Mouse (Mus musculus): ENCODE data around the gene Gm2022.
"Not testable (repeated sequence)": the region's sequence is repeated elsewhere in the genome, so short reads cannot be mapped to it uniquely, and the experiment has no call there.

Gene Gm2022

DNA sequence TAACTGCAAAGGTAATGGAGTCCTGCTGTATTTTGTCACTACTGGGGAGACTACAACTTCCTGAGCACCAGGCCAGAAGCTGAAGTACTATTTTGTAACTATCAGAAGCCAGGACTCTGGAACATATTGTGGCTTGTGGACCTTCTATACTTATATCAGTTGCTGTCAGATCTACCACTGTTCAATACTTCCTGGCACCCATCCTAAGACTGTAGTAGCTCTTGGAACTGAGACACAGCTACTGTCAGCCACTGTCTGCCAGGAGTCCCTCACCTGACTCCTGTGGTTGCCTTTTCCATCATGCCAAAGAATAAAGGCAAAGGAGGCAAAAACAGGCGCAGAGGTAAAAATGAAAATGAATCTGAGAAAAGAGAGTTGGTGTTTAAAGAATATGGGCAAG, at the start of gene Gm2022:
Gm2022 (plus strand) TSS at position 301 of the 400 bp plus-strand sequence.
- not testable (repeated sequence) for DNase-seq

DNA sequence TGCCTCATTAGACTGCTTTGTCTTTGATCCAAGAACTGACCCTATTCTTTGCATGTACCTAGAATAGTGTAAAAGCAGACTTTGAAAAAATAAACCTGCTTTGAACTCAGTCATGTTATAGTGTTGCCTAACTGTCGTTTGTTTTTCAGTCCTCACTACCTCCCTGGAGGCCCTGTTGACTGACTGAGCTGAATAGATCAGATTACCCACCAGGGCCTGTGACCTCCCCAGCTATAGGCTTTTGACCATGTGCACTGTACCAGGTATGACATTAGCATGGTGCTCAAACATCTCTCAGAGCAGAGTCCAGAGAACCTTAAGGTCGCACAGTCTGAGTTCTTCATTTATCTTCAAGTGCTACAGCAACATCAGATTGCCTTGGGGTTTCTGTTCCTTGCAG, 44.5 kb upstream of the Gm2022 start:
- DNase-seq, result not testable (repeated sequence)

DNA sequence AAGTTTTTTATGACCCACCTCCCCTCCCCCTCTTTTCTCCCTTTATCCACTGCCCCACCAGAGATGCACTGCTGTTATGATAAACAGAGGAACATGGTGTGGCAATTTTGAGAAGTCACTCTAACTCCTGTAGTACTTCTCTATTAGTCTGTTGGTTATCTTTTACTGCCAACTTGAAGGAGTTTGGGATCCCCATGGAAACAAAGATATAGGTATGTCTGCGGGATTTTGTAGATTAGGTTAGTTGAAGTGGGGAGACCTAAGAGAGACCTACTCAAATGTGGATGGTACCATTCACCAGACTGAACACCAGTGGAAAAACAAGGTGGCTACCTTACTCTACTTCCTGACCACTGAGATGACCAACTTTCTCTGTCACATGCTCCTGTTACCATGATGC, 39.1 kb upstream of the Gm2022 start:
- not testable (repeated sequence) for DNase-seq

DNA sequence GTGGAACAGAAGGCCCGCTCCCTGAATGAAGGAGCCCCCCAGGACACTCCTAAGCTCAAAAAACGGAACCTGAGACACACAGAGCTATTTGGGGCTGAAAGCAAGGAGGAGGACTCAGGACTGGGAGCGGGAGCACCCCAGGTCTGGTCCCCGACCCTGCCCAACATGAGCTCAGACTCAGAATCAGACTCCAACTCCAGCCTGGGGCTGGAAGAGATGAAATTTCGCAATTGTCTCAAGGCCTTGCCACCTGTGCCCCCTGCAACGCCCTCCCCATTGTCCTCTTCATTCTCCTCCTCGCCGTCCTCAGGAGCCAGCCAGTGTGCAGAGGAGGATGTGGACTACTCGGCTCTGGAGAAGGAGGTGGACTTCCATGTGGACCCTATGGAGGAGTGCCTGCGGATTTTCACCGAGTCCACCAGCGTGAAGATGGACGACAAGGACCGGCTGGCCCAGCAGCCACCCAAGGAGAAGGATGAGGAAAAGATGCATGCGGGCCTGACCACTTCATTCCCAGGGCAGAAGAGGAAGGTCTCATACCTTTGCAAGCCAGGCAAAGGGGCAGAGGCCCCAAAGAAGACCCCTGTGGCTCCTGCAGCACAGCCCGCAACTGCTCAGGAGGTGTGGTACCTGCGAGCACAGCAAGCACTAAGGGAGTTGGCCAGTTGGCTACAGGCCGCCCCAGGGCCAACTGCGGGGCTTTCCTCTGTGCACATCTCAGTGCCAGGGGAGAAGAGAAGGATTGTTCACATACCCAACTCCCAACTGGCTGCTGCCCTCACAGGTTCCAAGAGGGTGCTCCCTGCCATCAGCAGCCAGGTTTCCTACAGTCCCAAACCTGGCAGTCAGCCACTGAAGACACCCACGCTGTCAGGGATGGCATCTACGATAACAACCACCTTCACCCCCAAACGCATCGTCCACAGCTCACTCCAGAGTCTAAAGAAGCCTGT, 33.2 kb upstream of the Gm2022 start:
- DNase-seq, result peak in 1 of 2 experiments; percentile 3

DNA sequence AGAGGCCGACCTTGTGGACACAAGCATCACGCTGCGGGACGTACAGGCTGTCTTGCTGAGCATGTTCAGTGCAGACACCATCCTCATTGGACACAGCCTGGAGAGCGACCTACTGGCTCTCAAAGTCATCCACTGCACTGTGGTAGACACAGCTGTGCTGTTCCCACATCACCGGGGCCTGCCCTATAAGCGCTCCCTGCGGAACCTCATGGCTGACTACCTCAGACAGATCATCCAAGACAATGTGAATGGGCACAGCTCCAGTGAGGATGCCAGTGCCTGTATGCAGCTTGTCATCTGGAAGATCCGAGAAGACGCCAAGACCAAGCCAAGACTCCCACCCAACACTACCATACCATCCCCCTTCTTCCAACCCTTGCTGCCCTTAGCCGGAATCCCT, 31.5 kb upstream of the Gm2022 start:
- not testable (repeated sequence) for DNase-seq

DNA sequence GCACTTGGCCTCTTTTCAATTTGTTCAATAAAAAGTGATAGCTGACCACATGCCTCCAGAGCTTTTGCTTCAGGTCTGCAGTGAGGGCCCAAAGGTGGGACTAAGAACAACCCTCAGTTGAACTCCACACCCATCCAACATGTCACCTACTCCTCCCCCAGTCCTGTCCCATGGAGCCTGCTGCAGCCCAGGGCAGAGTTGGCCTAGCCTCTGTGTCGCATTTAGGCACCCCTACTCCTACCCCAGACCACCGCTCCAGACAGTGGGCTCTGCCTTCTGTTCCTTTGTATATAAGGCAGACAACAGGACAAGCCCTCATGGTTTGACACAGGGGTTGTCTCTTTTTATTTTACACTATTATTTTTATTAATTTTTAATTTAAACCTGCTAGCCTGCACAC, 31.1 kb upstream of the Gm2022 start:
- DNase-seq, result not testable (repeated sequence)

DNA sequence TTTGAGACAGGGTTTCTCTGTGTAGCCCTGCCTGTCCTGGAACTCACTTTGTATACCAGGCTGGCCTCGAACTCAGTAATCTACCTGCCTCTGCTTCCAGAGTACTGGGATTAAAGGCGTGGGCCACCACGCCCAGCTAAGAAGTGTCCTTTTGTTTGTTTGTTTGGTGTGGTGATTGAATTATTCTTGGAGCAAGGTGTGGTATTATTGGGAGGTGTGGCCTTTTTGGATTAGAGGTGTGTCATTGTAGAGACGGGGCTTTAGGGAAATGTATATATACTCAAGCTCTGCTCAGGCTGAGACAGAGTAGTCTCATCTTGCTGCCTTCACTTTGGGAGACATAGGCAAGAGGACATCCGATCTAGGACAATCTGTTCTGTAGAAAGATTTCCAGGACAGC, 21.4 kb upstream of the Gm2022 start, which contains the start of gene Gm2016:
Gm2016 (plus strand) TSS at position 301 of the 400 bp plus-strand sequence.
- not testable (repeated sequence) for DNase-seq

DNA sequence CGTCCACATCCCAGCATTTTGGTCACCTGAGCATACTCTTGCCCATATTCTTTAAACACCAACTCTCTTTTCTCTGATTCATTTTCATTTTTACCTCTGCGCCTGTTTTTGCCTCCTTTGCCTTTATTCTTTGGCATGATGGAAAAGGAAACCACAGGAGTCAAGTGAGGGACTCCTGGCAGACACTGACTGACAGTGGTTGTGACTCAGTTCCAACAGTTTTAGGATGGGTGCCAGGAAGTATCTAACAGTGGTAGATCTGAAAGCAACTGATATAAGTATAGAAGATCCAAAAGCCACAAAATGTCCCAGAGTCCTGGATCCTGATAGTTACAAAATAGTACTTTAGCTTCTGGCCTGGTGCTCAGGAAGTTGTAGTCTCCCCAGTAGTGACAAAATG, 24.6 kb downstream of the Gm2022 start, which contains the start of gene Gm2035:
Gm2035 (minus strand) TSS at position 137 of the 400 bp plus-strand sequence.
- not testable (repeated sequence) for DNase-seq
